Mouse (Mus musculus): ENCODE results near the gene Pfdn2. TPM values are rescaled to one million over a fixed set of nuclear protein-coding genes. Genes with fewer than 3 reads are reported as not detected.

Gene Pfdn2
- polyA plus RNA-seq (2021; fragmentation: Nextera tagmentation), result 136 and 195 TPM in 2 replicates
- long read RNA-seq, experiment 1, transcript Pfdn2-202 (4 exons, 1,735 nt), result major isoform, 271 of 289 reads
- long read RNA-seq, experiment 1, partial matches to known transcripts, result 13 of 289 reads
- long read RNA-seq, experiment 1, other reads (novel, unspliced or antisense), result 3 of 289 reads
- long read RNA-seq, experiment 2, transcript Pfdn2-203 (3 exons, 474 nt), result minor isoform, 8 of 175 reads
- long read RNA-seq, experiment 2, transcript Pfdn2-202 (4 exons, 1,735 nt), result major isoform, 143 of 175 reads
- long read RNA-seq, experiment 2, partial matches to known transcripts, result 13 of 175 reads
- long read RNA-seq, experiment 2, other reads (novel, unspliced or antisense), result 10 of 175 reads

DNA sequence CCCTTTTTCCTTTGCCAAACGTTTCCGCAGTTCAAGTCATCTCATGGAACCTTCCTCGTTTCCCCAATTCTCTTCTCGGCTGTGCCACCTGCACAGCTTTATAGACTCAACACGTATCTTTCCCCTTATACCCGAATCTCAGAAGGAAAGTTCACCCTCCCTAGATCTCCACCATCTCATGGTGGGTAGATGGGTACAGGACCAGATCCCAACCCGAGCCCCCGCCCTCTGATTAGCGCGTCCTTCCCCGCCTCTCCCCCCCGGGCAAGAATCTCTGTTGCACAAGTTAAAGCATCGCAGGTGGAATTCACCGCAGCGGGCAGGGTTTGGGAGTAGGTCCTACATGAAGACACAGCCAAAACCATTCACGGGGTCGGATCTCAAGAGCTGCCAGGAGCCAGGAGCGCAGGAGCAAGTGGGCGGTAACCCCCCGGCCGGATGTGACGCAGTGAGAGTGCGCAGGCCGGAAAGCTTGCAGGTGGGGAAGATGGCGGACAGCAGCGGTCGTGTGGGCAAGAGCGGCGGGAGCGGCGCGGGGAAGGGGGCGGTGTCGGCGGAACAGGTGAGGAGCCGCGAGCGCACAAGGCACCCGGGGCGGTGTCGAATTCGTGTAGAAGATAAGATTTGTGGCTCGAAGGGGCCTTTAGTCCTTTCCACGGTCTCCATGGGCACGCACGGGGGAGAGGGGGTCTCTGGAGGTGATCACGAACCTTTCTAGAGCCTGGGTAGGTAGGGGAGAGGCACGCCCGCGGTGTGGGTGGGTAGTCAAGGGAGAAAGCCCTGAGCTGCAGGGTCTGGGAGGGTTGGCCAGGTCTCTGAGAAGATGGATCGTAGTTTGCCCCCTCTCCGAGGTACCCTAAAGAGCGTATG, at the start of gene Pfdn2, which contains the start of gene Nit1:
TSS of gene Pfdn2 (plus strand) at position 446 of the 870 bp plus-strand sequence.
TSS of gene Nit1 (minus strand) at position 422 of the 870 bp plus-strand sequence.

GRCm38 (mm10) chr1:171328839-171329432, 16.5 kb upstream of the Pfdn2 start, which contains the start of gene Dedd:
Gene Dedd (plus strand): TSS chr1:171329145.

DNA sequence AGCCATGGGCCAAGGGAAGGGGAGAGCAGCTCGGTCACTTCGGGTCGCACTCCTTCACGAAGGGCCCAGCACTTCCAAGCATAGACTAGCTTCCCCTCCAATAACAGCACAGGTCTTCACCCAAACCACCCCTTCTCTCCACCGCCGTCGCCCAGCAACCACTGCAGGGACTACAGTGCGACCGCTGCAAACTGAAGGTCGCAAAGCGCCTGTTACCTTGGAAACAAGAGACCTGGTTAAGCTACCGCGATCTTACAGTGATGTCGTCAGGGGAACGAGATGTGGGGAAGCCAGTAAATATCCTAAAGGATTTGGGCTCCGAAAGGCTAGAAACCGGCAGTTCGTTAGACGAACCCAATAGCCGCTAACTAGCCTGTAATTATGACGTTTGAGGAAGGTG, 15.2 kb downstream of the Pfdn2 start, which contains the start of gene Klhdc9:
TSS of gene Klhdc9 (minus strand) at position 143 of the 400 bp plus-strand sequence.

DNA sequence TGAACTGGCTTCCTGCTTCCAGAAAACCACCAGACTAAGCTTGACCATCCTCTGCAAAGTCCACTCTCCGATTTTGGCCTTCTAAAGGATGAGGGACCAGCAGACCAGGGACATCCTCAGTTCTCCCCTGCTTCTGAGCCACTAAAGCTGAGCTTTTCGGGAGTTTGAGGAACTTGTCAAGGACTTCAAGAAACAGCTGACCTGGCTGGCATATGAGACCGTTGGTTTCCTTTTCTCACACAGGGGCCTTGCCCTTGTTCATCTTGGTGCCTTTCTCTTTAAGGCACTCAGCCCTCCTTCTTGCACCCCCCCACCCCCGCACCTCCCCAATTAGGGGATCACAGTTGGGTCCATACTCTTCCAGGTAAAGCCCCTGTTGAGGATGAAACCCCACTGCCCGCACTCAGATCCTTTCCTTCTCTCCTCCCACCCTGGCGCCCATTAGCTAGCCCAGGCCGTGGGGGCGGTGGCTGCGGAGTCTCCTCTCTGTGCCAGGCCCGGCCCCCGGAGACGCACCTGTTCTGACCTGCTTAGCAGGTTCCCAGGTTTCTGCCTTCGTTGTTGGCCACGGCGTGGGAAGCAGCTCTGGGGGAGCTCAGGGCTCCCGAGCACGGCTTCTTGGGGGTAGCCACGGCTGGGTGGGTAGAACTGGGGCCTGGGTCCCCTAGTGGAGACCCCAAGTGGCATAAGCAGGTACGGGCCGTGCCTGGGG, 24.5 kb downstream of the Pfdn2 start, which contains the start of gene Nectin4:
TSS of gene Nectin4 (plus strand) at position 255 of the 712 bp plus-strand sequence.

GRCm38 (mm10) chr1:171388376-171389102, 43.1 kb downstream of the Pfdn2 start, which contains the start of gene Arhgap30:
Gene Arhgap30 (plus strand): TSS chr1:171388954.

Other genes with a start within 250 kb of the Pfdn2 start
- 1.7 and 2.8 TPM in 2 replicates for gene Cfap126, start 231.8 kb upstream of the Pfdn2 start, polyA plus RNA-seq (2021; fragmentation: Nextera tagmentation)
- 62.8 and 68.4 TPM in 2 replicates for gene Sdhc, start 195.1 kb upstream of the Pfdn2 start, polyA plus RNA-seq (2021; fragmentation: Nextera tagmentation)
- 0.10 and 0.14 TPM in 2 replicates for gene Mpz, start 195.0 kb upstream of the Pfdn2 start, polyA plus RNA-seq (2021; fragmentation: Nextera tagmentation)
- 128 and 132 TPM in 2 replicates for gene Pcp4l1, start 149.4 kb upstream of the Pfdn2 start, polyA plus RNA-seq (2021; fragmentation: Nextera tagmentation)
- gene Nr1i3, start 131.7 kb upstream of the Pfdn2 start, polyA plus RNA-seq (2021; fragmentation: Nextera tagmentation), result 0.09 and 0.15 TPM in 2 replicates
- 89.4 and 110 TPM in 2 replicates for gene Tomm40l, start 123.2 kb upstream of the Pfdn2 start, polyA plus RNA-seq (2021; fragmentation: Nextera tagmentation)
- gene Apoa2, start 120.6 kb upstream of the Pfdn2 start, polyA plus RNA-seq (2021; fragmentation: Nextera tagmentation), result 3.2 and 4.7 TPM in 2 replicates
- gene Fcer1g, start 111.3 kb upstream of the Pfdn2 start, polyA plus RNA-seq (2021; fragmentation: Nextera tagmentation), result 94.0 and 105 TPM in 2 replicates
- 4.4 and 4.5 TPM in 2 replicates for gene Adamts4, start 95.2 kb upstream of the Pfdn2 start, polyA plus RNA-seq (2021; fragmentation: Nextera tagmentation)
- gene Ndufs2, start 94.3 kb upstream of the Pfdn2 start, polyA plus RNA-seq (2021; fragmentation: Nextera tagmentation), result 129 and 207 TPM in 2 replicates
- gene B4galt3, start 75.3 kb upstream of the Pfdn2 start, polyA plus RNA-seq (2021; fragmentation: Nextera tagmentation), result 53.3 and 58.3 TPM in 2 replicates
- gene Ppox, start 64.5 kb upstream of the Pfdn2 start, polyA plus RNA-seq (2021; fragmentation: Nextera tagmentation), result 9.7 and 14.4 TPM in 2 replicates
- gene Usp21, start 57.7 kb upstream of the Pfdn2 start, polyA plus RNA-seq (2021; fragmentation: Nextera tagmentation), result 39.2 and 44.6 TPM in 2 replicates
- 171 and 203 TPM in 2 replicates for gene Ufc1, start 50.6 kb upstream of the Pfdn2 start, polyA plus RNA-seq (2021; fragmentation: Nextera tagmentation)
- gene Dedd, start 16.5 kb upstream of the Pfdn2 start, polyA plus RNA-seq (2021; fragmentation: Nextera tagmentation), result 35.3 and 38.1 TPM in 2 replicates
- gene Nit1, start within 50 bp of the Pfdn2 start, polyA plus RNA-seq (2021; fragmentation: Nextera tagmentation), result 32.0 and 41.0 TPM in 2 replicates
- gene Klhdc9, start 15.1 kb downstream of the Pfdn2 start, polyA plus RNA-seq (2021; fragmentation: Nextera tagmentation), result 9.3 and 10.6 TPM in 2 replicates
- gene Nectin4, start 24.4 kb downstream of the Pfdn2 start, polyA plus RNA-seq (2021; fragmentation: Nextera tagmentation), result 1.9 and 2.0 TPM in 2 replicates
- gene Arhgap30, start 43.3 kb downstream of the Pfdn2 start, polyA plus RNA-seq (2021; fragmentation: Nextera tagmentation), result 0.60 and 0.85 TPM in 2 replicates
- gene Usf1, start 65.6 kb downstream of the Pfdn2 start, polyA plus RNA-seq (2021; fragmentation: Nextera tagmentation), result 37.9 and 48.2 TPM in 2 replicates
- gene Tstd1, start 73.2 kb downstream of the Pfdn2 start, polyA plus RNA-seq (2021; fragmentation: Nextera tagmentation), result 1.2 and 1.9 TPM in 2 replicates
- gene F11r, start 91.9 kb downstream of the Pfdn2 start, polyA plus RNA-seq (2021; fragmentation: Nextera tagmentation), result 8.6 TPM in 2 replicates
- gene Alyref2, start 157.8 kb downstream of the Pfdn2 start, polyA plus RNA-seq (2021; fragmentation: Nextera tagmentation), result 6.7 and 7.4 TPM in 2 replicates
- gene Itln1, start 189.6 kb downstream of the Pfdn2 start, polyA plus RNA-seq (2021; fragmentation: Nextera tagmentation), result not detected in 2 replicates
- gene Cd244a, start 213.5 kb downstream of the Pfdn2 start, polyA plus RNA-seq (2021; fragmentation: Nextera tagmentation), result 0.09 TPM in 1 of 2 replicates, not detected in the other